Comparison of ENCODE assay signal across 9 mouse cellular contexts in the genomic region with DNA sequence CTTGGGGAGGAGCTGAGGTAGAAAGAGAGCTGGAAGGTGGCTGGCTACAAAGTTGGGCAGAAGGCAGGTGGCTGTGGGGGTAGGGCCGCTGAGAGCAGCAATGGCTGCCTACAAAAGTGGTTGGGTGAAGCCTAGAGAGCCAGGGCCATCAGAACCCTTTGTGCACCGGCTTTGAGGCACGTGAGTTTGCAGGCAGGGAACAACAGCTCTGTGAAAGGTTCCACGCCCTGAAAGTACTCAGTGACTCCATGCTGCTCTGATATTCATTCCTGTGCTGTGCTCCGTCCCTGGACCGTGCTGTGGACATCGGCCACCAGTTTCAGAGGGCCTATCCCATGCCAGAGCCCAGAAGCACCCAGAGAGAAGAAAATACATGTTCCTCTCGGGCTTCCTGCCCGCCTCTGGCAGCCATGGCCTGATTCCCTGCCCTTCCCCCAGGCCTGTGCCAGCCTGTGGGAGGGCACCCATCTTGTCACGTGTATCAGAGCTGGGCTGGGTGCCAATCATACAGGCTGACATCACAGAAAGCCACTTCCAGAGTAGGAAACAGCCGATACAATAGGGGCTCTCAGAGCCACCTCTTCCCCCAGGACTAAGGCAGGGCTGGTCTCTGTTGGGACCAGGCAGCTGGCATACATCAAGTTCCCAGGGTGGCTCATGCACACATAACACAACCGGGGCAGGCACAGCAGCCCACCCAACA.
DNase-seq lines count a peak whose midpoint lies in the region; ATAC-seq and TF ChIP-seq lines count a peak whose summit lies in the region.
"Had no signal": no experiment of that assay in that cellular context is flagged by ENCODE, and none has a peak within 500 bp of the region (broad histone marks: within the 10 kb centered on the region; RNA-seq: fewer than 3 reads in every experiment).

No protein-coding gene starts in this region.

- peak overlapping the region; percentile 70 for H3K27ac ChIP-seq in forebrain, postnatal 0 days (ENCODE audit: low read depth, low read length)
- no peak overlapping the region for H3K27ac ChIP-seq in stomach, embryonic 16.5 days (ENCODE audit: low read length)

- DNase-seq in retina, postnatal 1 day, result peak; percentile 94
- no peak for DNase-seq in retina, embryonic 14.5 days (ENCODE audit: low spot score)
- DNase-seq in forebrain, postnatal 0 days, result peak; percentile 93
- peak; percentile 69 to 71 for DNase-seq in heart, postnatal 36 days
- peak; percentile 94 to 96 for DNase-seq in layer of hippocampus, adult 8-10 months (ENCODE audit: low spot score in 2 of 2)
- DNase-seq in lung, postnatal 4 days, result peak; percentile 42 to 52

- H3K4me2 ChIP-seq in forebrain, postnatal 0 days (ENCODE audit: low read depth), result peak overlapping the region; percentile 10; the same call in 1 of the 2 replicates
- H3K4me2 ChIP-seq in stomach, embryonic 16.5 days (ENCODE audit: low read depth, low read length), result no peak overlapping the region

- no peak overlapping the region for H3K4me3 ChIP-seq in forebrain, postnatal 0 days (ENCODE audit: low read depth, low read length)
- no peak overlapping the region for H3K4me3 ChIP-seq in stomach, embryonic 16.5 days (replicated peaks; ENCODE audit: low read length)

- no peaks in the 10 kb centered on the region for H3K27me3 ChIP-seq in forebrain, postnatal 0 days (ENCODE audit: insufficient read depth, low read length)
- H3K27me3 ChIP-seq in stomach, embryonic 16.5 days (ENCODE audit: control insufficient read depth, insufficient read depth, low read length), result 0 out of 2 replicates have a peak, but pooled peaks cover 7% of the 10 kb centered on the region

- H3K4me1 ChIP-seq in forebrain, postnatal 0 days (ENCODE audit: insufficient read depth), result peaks cover 10% of the 10 kb centered on the region; the same call in 1 of the 2 replicates
- no peaks in the 10 kb centered on the region for H3K4me1 ChIP-seq in stomach, embryonic 16.5 days (ENCODE audit: control insufficient read depth, insufficient read depth, low read length)

- TF ChIP-seq CTCF in forebrain, postnatal 0 days (IDR thresholded peaks at IDR 0.05; ENCODE audit: low read depth), result no peak

- 0 out of 2 replicates have a peak, but pooled peaks cover 3% of the 10 kb centered on the region for H3K36me3 ChIP-seq in forebrain, postnatal 0 days (ENCODE audit: insufficient read depth)
- no peaks in the 10 kb centered on the region for H3K36me3 ChIP-seq in stomach, embryonic 16.5 days (ENCODE audit: control insufficient read depth, insufficient read depth, low read length)
- H3K36me3 ChIP-seq: G1E had no signal

- peak; percentile 95 for ATAC-seq in forebrain, postnatal 0 days
- ATAC-seq in stomach, embryonic 16.5 days (ENCODE audit: insufficient read depth, low FRiP score), result peak; percentile 50; the same call in 1 of the 2 replicates
- no peak; the same call in 1 of the 2 replicates for ATAC-seq in erythroid progenitor cell, adult 5-6 weeks (replicated peaks; ENCODE audit: low FRiP score, poor library complexity, severe bottlenecking)

- intact Hi-C loops in heart, postnatal 36 days (cut with DNase I), result loop anchor here (5.0 kb wide), 2 partner anchors 70 to 210 kb away; partner anchors contain the start of gene Grik3

- 32% methylated on average over 12 of the region's 12 CpGs for WGBS in forebrain, postnatal 0 days
- WGBS in stomach, embryonic 16.5 days, result 60% methylated on average over 12 of the region's 12 CpGs

- H3K9ac ChIP-seq in forebrain, postnatal 0 days, result no peak overlapping the region
- H3K9ac ChIP-seq in stomach, embryonic 16.5 days (ENCODE audit: low read length), result no peak overlapping the region

- no peaks in the 10 kb centered on the region for H3K9me3 ChIP-seq in forebrain, postnatal 0 days (ENCODE audit: low read length)
- H3K9me3 ChIP-seq in stomach, embryonic 16.5 days (replicated peaks; ENCODE audit: control insufficient read depth, low read length), result no peaks in the 10 kb centered on the region
